Mouse (Mus musculus): ENCODE measurements at regions not wholly inside any gene's neighbourhood (a gene's known extent, or its start where the extent isn't known, plus 50 kb on each side); places are given as distances from the start of the nearest gene placed in this dataset.

GRCm38 (mm10) chr3:39909642-39910041 is 621.4 kb upstream of the Intu start:
- DNase-seq (ENCODE audit: extremely low spot score, low spot score): no peak

- no peak for DNase-seq (ENCODE audit: extremely low spot score, low spot score)
Measured at GRCm38 (mm10) chr3:39918601-39919000, 612.5 kb upstream of the Intu start.

- DNase-seq (ENCODE audit: extremely low spot score, low spot score): no peak
Measured at GRCm38 (mm10) chr3:39925436-39925835, 605.6 kb upstream of the Intu start.

- DNase-seq (ENCODE audit: extremely low spot score, low spot score): no peak
Measured at GRCm38 (mm10) chr3:39928421-39928820, 602.7 kb upstream of the Intu start.

- DNase-seq (ENCODE audit: extremely low spot score, low spot score): no peak
Measured at GRCm38 (mm10) chr3:39933372-39933771, 597.7 kb upstream of the Intu start.

- DNase-seq (ENCODE audit: extremely low spot score, low spot score): no peak
Measured at GRCm38 (mm10) chr3:39937719-39938278, 593.3 kb upstream of the Intu start.

GRCm38 (mm10) chr3:39944581-39944980 is 586.5 kb upstream of the Intu start:
- no peak for DNase-seq (ENCODE audit: extremely low spot score, low spot score)

- no peak for DNase-seq (ENCODE audit: extremely low spot score, low spot score)
Measured at GRCm38 (mm10) chr3:39952103-39952502, 579.0 kb upstream of the Intu start.

GRCm38 (mm10) chr3:39952556-39952955 is 578.5 kb upstream of the Intu start:
- no peak for DNase-seq (ENCODE audit: extremely low spot score, low spot score)

- no peak for DNase-seq (ENCODE audit: extremely low spot score, low spot score)
Measured at GRCm38 (mm10) chr3:39961836-39962640, 569.0 kb upstream of the Intu start.

- DNase-seq (ENCODE audit: extremely low spot score, low spot score): no peak
Measured at GRCm38 (mm10) chr3:39965431-39965830, 565.7 kb upstream of the Intu start.

- no peak for DNase-seq (ENCODE audit: extremely low spot score, low spot score)
Measured at GRCm38 (mm10) chr3:39966390-39966789, 564.7 kb upstream of the Intu start.

- DNase-seq (ENCODE audit: extremely low spot score, low spot score): no peak
Measured at GRCm38 (mm10) chr3:39976937-39977336, 554.1 kb upstream of the Intu start.

GRCm38 (mm10) chr3:39978916-39979679 is 552.0 kb upstream of the Intu start:
- no peak for DNase-seq (ENCODE audit: extremely low spot score, low spot score)

- DNase-seq (ENCODE audit: extremely low spot score, low spot score): no peak
Measured at GRCm38 (mm10) chr3:39982656-39983055, 548.4 kb upstream of the Intu start.

GRCm38 (mm10) chr3:39987710-39988109 is 543.4 kb upstream of the Intu start:
- DNase-seq (ENCODE audit: extremely low spot score, low spot score): no peak

GRCm38 (mm10) chr3:39998628-39999027 is 532.5 kb upstream of the Intu start:
- DNase-seq (ENCODE audit: extremely low spot score, low spot score): peak; percentile 48

GRCm38 (mm10) chr3:39999846-40000245 is 531.2 kb upstream of the Intu start:
- no peak for DNase-seq (ENCODE audit: extremely low spot score, low spot score)

- no peak for DNase-seq (ENCODE audit: extremely low spot score, low spot score)
Measured at GRCm38 (mm10) chr3:40002838-40003237, 528.2 kb upstream of the Intu start.

- DNase-seq (ENCODE audit: extremely low spot score, low spot score): no peak
Measured at GRCm38 (mm10) chr3:40010051-40010450, 521.0 kb upstream of the Intu start.

- DNase-seq (ENCODE audit: extremely low spot score, low spot score): no peak
Measured at GRCm38 (mm10) chr3:40021682-40022081, 509.4 kb upstream of the Intu start.

GRCm38 (mm10) chr3:40027713-40028112 is 503.4 kb upstream of the Intu start:
- DNase-seq (ENCODE audit: extremely low spot score, low spot score): no peak

Data from neural tube, embryonic 10.5 days (tissue).